ENCODE assay signal across 8 mouse cellular contexts in the genomic region with DNA sequence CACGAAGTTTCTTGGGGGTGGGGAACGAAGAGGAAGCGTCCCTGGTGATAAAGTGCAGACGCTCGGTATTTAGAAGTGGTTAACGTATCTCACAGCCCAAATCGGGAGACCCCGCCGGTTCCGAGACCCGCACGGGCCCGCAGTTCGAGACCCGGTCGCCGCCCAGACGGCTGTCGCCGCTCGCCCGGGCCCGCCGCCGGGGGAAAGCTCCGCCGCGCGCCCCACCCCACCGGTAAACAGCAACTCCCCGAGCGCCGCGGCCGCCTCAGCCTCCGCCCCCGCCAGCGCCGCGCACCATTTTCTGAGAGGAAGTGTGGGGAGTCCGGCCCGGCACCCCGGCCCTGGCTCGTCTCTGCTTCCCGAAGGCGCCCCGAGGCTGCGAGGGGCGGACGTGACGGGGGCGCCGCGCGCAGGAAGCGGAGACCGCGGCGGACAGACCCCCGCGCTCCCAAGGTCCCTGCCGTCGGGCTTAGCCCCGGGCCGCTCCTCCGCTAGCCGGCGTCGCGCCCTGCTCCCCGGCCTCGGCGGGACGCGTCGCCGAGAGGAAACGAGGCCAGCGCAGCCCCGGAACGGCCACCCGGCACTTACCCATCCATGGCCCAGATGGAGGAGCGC. TPM values are rescaled to one million over a fixed set of nuclear protein-coding genes. Genes with fewer than 3 reads are reported as not detected.
DNase-seq lines count a peak whose midpoint lies in the region; ATAC-seq and TF ChIP-seq lines count a peak whose summit lies in the region.

No protein-coding gene starts in this region.

- H3K9me3 ChIP-seq in forebrain, postnatal 0 days (ENCODE audit: low read length), result no peaks in the 10 kb centered on the region
- no peaks in the 10 kb centered on the region for H3K9me3 ChIP-seq in lung, embryonic 16.5 days (ENCODE audit: control insufficient read depth, low read length)

- DNase-seq in MN1 (ENCODE audit: low spot score), result peak; percentile 55
- peak; percentile 67 for DNase-seq in cerebellum, adult 11-12 months
- DNase-seq in forebrain, postnatal 0 days, result no peak
- peak; percentile 77 for DNase-seq in heart, postnatal 4 days
- peak; percentile 53 for DNase-seq in layer of hippocampus, adult 9-11 months
- peak; percentile 44 for DNase-seq in ovary, postnatal 10 days (ENCODE audit: low spot score)
- DNase-seq in thymus, postnatal 36 days, result peak; percentile 86 to 89

- H3K27ac ChIP-seq in forebrain, postnatal 0 days (ENCODE audit: low read depth, low read length), result peak overlapping the region; percentile 89
- peak overlapping the region; percentile 98 for H3K27ac ChIP-seq in lung, embryonic 16.5 days (ENCODE audit: low read length)

- H3K4me2 ChIP-seq in forebrain, postnatal 0 days (ENCODE audit: low read depth), result peak overlapping the region; percentile 93
- H3K4me2 ChIP-seq in lung, embryonic 16.5 days (ENCODE audit: low read depth, low read length), result peak overlapping the region; percentile 75

- whole genome bisulfite sequencing in forebrain, postnatal 0 days, result under 1% methylated on average over 65 of the region's 83 CpGs
- under 1% methylated on average over 72 of the region's 83 CpGs for WGBS in lung, embryonic 16.5 days

- ATAC-seq in forebrain, postnatal 0 days, result peak; percentile 75; the same call in 1 of the 2 replicates
- ATAC-seq in lung, embryonic 16.5 days (ENCODE audit: low read depth), result peak; percentile 73

- no peaks in the 10 kb centered on the region; the same call in 1 of the 2 replicates for H3K4me1 ChIP-seq in forebrain, postnatal 0 days (ENCODE audit: insufficient read depth)
- H3K4me1 ChIP-seq in lung, embryonic 16.5 days (replicated peaks; ENCODE audit: control insufficient read depth, insufficient read depth, low read length), result peaks cover 14% of the 10 kb centered on the region

- no peaks in the 10 kb centered on the region for H3K36me3 ChIP-seq in forebrain, postnatal 0 days (ENCODE audit: insufficient read depth)
- no peaks in the 10 kb centered on the region for H3K36me3 ChIP-seq in lung, embryonic 16.5 days (ENCODE audit: control insufficient read depth, insufficient read depth, low read length)

- no peak for TF ChIP-seq CTCF in forebrain, postnatal 0 days (IDR thresholded peaks at IDR 0.05; ENCODE audit: low read depth)

- peak overlapping the region; percentile 84 for H3K9ac ChIP-seq in forebrain, postnatal 0 days
- peak overlapping the region; percentile 97 for H3K9ac ChIP-seq in lung, embryonic 16.5 days (ENCODE audit: low read length)

- H3K4me3 ChIP-seq in forebrain, postnatal 0 days (ENCODE audit: low read depth, low read length), result peak overlapping the region; percentile 92
- H3K4me3 ChIP-seq in lung, embryonic 16.5 days (ENCODE audit: low read length), result peak overlapping the region; percentile 94

- H3K27me3 ChIP-seq in forebrain, postnatal 0 days (ENCODE audit: insufficient read depth, low read length), result no peaks in the 10 kb centered on the region
- H3K27me3 ChIP-seq in lung, embryonic 16.5 days (ENCODE audit: control insufficient read depth, insufficient read depth, low read depth, low read length), result no peaks in the 10 kb centered on the region

RNA-seq across cellular contexts. Expression of gene Ptbp3, which starts 0.5 kb away (rescaled TPM):
- total RNA-seq in forebrain, postnatal 0 days (2014; rRNA removed), result 30.8 and 33.7 TPM in 2 replicates
- polyA plus RNA-seq in forebrain, postnatal 0 days (2015; fragmentation: Nextera tagmentation; extraction: Ambion mirVana), result 10.3 and 10.9 TPM in 2 replicates
- total RNA-seq in heart, postnatal 4 days (2021), result 10 to 100 TPM; 58.9 to 63.0 TPM
- polyA plus RNA-seq in lung, embryonic 16.5 days (2015; fragmentation: Nextera tagmentation; extraction: Ambion mirVana), result 53.9 and 55.5 TPM in 2 replicates

RNA-seq across cellular contexts. Expression of gene Hsdl2, which starts 32.7 kb away (rescaled TPM):
- total RNA-seq in forebrain, postnatal 0 days (2014; rRNA removed), result 17.2 and 18.1 TPM in 2 replicates
- 21.2 and 24.7 TPM in 2 replicates for polyA plus RNA-seq in forebrain, postnatal 0 days (2015; fragmentation: Nextera tagmentation; extraction: Ambion mirVana)
- 100 to 1,000 TPM; 220 to 227 TPM for total RNA-seq in heart, postnatal 4 days (2021)
- polyA plus RNA-seq in lung, embryonic 16.5 days (2015; fragmentation: Nextera tagmentation; extraction: Ambion mirVana), result 23.8 and 26.3 TPM in 2 replicates

Comparison
In these comparisons a context has a peak if more than half of its experiments do, and no peak if none do; other contexts are left out.
1. RNA of gene Hsdl2, which starts 32.7 kb away (total RNA-seq): 220 to 227 TPM in heart, postnatal 4 days; 17.2 to 18.1 TPM in forebrain, postnatal 0 days; every median in the first group is over 10 times any median in the second.